Mouse (Mus musculus): ENCODE results near the gene Dynlt1c. TPM values are rescaled to one million over a fixed set of nuclear protein-coding genes. Genes with fewer than 3 reads are reported as not detected.
"Not testable (repeated sequence)": the region's sequence is repeated elsewhere in the genome, so short reads cannot be mapped to it uniquely, and the experiment has no call there.

Gene Dynlt1c
- total and polyA plus RNA-seq, 2 experiments = 1.1 to 3.8 TPM

GRCm38 (mm10) chr17:6658801-6659200, 57.3 kb downstream of the Dynlt1c start, which contains the start of gene Sytl3:
Sytl3 (plus strand) TSS chr17:6659093.
- 81% methylated on average over 4 of the region's 7 CpGs for WGBS

More at GRCm38 (mm10) chr17:6658801-6659200, 57.3 kb downstream of the Dynlt1c start, which contains the start of gene Sytl3:
- H3K27me3 ChIP-seq (ENCODE audit: control insufficient read depth, insufficient read depth, low read length); H3K4me1 ChIP-seq (ENCODE audit: control insufficient read depth, insufficient read depth, low read length); H3K27ac ChIP-seq (replicated peaks; ENCODE audit: insufficient read depth, low read depth, low read length); H3K4me3 ChIP-seq (ENCODE audit: insufficient read depth, low read depth, low read length); H3K79me2 ChIP-seq (ENCODE audit: control insufficient read depth, insufficient read depth, low read length); H3K9ac ChIP-seq (ENCODE audit: low read depth, low read length); DNase-seq (ENCODE audit: extremely low read depth, low read depth, low spot score); H3K36me3 ChIP-seq (ENCODE audit: control insufficient read depth, insufficient read depth, low read length): not testable (repeated sequence)

Other genes starting within 250 kb of the Dynlt1c start
- 44.4 and 56.6 TPM in 2 replicates for gene Dynlt1b, start 171.6 kb upstream of the Dynlt1c start, total RNA-seq (2014; rRNA removed)
- 37.4 and 51.4 TPM in 2 replicates for gene Dynlt1b, start 171.6 kb upstream of the Dynlt1c start, polyA plus RNA-seq (2012; rRNA removed)
- gene Dynlt1f, start 54.2 kb downstream of the Dynlt1c start, total RNA-seq (2014; rRNA removed) = 7.2 and 9.5 TPM in 2 replicates
- gene Dynlt1f, start 54.2 kb downstream of the Dynlt1c start, polyA plus RNA-seq (2012; rRNA removed) = 4.1 and 5.3 TPM in 2 replicates
- 0.18 and 0.20 TPM in 2 replicates for gene Sytl3, start 57.4 kb downstream of the Dynlt1c start, total RNA-seq (2014; rRNA removed)
- 0.11 TPM in 1 of 2 replicates, not detected in the other for gene Sytl3, start 57.4 kb downstream of the Dynlt1c start, polyA plus RNA-seq (2012; rRNA removed)
- gene Ezr, start 181.1 kb downstream of the Dynlt1c start, total RNA-seq (2014; rRNA removed) = 3.1 and 3.2 TPM in 2 replicates
- 2.4 and 2.6 TPM in 2 replicates for gene Ezr, start 181.1 kb downstream of the Dynlt1c start, polyA plus RNA-seq (2012; rRNA removed)